Mouse (Mus musculus) forebrain, embryonic 14.5 days (tissue): Measurements from ENCODE around the gene Nrip1. TPM values are rescaled to one million over a fixed set of nuclear protein-coding genes. Genes with fewer than 3 reads are reported as not detected.

Experiments used
- ATAC-seq: fragments of 200-750 bp; cut with Nextera tagmentation; 2 replicates; pipeline ENCODE4 v1.8.0; 2017; ENCODE audit warnings: mild to moderate bottlenecking, moderate library complexity
- DNase-seq: peaks from one replicate; pipeline ENCODE4 v3.0.0-alpha.2; 2015; ENCODE audit warnings: low spot score
- H3K27ac ChIP-seq: fragments of 300-500 bp; sonication (generic); 2 replicates; pipeline ENCODE4 v1.5.1; 2014; ENCODE audit warnings: low read depth, mild to moderate bottlenecking, control low read depth, low read length, moderate library complexity
- H3K27me3 ChIP-seq: fragments of 300-500 bp; sonication (generic); replicated peaks from 2 replicates; pipeline ENCODE4 v1.6.1; 2014; ENCODE audit warnings: low read length, control low read depth, mixed read lengths; ENCODE audit not compliant: control insufficient read depth, insufficient read depth
- H3K36me3 ChIP-seq: fragments of 300-500 bp; sonication (generic); 2 replicates; pipeline ENCODE4 v1.6.1; 2014; ENCODE audit warnings: low read length, control low read depth; ENCODE audit not compliant: control insufficient read depth, insufficient read depth
- H3K4me1 ChIP-seq: fragments of 300-500 bp; sonication (generic); 2 replicates; pipeline ENCODE4 v1.6.1; 2014; ENCODE audit warnings: antibody characterized with exemption, low read length, control low read depth; ENCODE audit not compliant: control insufficient read depth, insufficient read depth
- H3K4me2 ChIP-seq: fragments of 300-500 bp; sonication (generic); 2 replicates; pipeline ENCODE4 v1.6.1; 2014; ENCODE audit warnings: mild to moderate bottlenecking, control low read depth, low read length
- H3K4me3 ChIP-seq: fragments of 300-500 bp; sonication (generic); 2 replicates; pipeline ENCODE4 v1.5.1; 2014; ENCODE audit warnings: low read depth, low read length, control low read depth
- H3K9ac ChIP-seq: fragments of 300-500 bp; sonication (generic); 2 replicates; pipeline ENCODE4 v1.6.1; 2014; ENCODE audit warnings: mild to moderate bottlenecking, low read length, control low read depth, moderate library complexity
- H3K9me3 ChIP-seq: fragments of 300-500 bp; sonication (generic); replicated peaks from 2 replicates; pipeline ENCODE4 v1.6.1; 2016; ENCODE audit warnings: low read length, control low read depth, mixed read lengths; ENCODE audit not compliant: control insufficient read depth
- WGBS: fragments of 180-500 bp; shearing (Covaris S2); extraction: QIAGEN DNeasy Blood & Tissue Kit; methylation state at CpG from one replicate; pipeline ENCODE4 v1.1.7; 2014; 5-methylcytosine and 5-hydroxymethylcytosine counted together
- polyA plus RNA-seq: library from polyadenylated mRNA; unstranded; fragments of >200 nt; fragmentation: Nextera tagmentation; extraction: Ambion mirVana; gene quantifications from 2 replicates; pipeline ENCODE4 v1.2.1, GENCODE M21; 2014

Nrip1 gene
- polyA plus RNA-seq: 16.5 and 24.0 TPM in 2 replicates

DNA sequence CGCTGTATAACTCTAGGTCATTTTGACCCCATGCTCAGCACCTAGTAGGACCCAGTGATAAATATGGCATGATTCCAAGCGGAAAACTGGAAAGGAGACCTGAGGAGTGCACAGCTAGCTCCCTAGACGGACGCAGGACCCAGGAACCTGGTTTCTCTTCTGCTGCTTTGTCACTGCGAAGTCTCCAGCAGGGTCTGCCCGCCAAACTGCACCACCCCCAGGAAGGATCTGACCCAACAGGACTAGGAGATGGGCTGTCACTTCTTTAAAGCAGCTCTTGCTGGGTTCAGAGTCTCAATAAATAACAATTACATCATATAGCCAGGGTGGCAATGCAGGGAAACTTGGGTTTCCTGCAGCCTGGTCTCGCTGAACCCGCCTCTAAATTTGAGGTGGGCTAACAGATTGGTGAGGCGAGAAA is at the start of gene Nrip1:
Nrip1 (minus strand) TSS at position 157 of the 421 bp plus-strand sequence.
- under 1% methylated on average over 9 of the region's 9 CpGs for WGBS

GRCm38 (mm10) chr16:76422531-76422930 is 48.9 kb upstream of the Nrip1 start:
- no peaks in the 10 kb centered on the region for H3K4me1 ChIP-seq
- H3K36me3 ChIP-seq: no peaks in the 10 kb centered on the region
- no peaks in the 10 kb centered on the region for H3K27me3 ChIP-seq
- no peaks in the 10 kb centered on the region for H3K9me3 ChIP-seq
- H3K4me2 ChIP-seq: no peak overlapping the region
- ATAC-seq: no peak
- H3K4me3 ChIP-seq: no peak overlapping the region
- no peak overlapping the region for H3K27ac ChIP-seq
- H3K9ac ChIP-seq: no peak overlapping the region
- DNase-seq: no peak
- 83% methylated on average over 1 of the region's 1 CpGs for WGBS

More for the DNA sequence above, at the start of gene Nrip1:
- Histone ChIP-seq H3K27me3 (no peaks in the 10 kb centered on the region), H3K36me3 (no peaks in the 10 kb centered on the region), H3K9me3 (no peaks in the 10 kb centered on the region), H3K4me3 (peak within 1 kb of the TSS; percentile 71), H3K27ac (peak within 1 kb of the TSS; percentile 96), H3K9ac (peak within 1 kb of the TSS; percentile 86), H3K4me2 (peak within 1 kb of the TSS; percentile 71), H3K4me1 (peaks cover 14% of the 10 kb centered on the region)
- DNase-seq (peak; percentile 66), ATAC-seq (peak; percentile 25)

DNA sequence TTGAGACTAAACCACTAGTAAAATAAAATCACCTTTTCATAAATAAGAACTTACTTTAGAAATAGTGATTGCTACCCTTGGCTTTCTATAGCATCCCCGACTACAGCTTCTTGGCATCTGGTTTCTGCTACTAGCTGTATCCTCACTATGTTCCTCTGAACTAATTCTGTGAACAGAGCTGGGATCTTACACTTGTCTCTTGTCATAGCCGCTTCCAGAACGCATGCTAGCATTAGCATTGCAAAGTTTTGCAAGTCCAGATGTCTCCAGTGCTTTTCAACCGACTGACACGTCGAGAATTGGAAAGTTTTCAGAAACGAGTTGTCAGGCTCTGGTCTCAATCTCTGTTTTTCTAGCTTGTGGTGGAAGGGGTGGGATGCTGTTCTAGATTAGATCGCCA is 46.2 kb upstream of the Nrip1 start:
- H3K4me2 ChIP-seq: no peak overlapping the region
- DNase-seq (peak; percentile 19), ATAC-seq (no peak)
- no peak overlapping the region for H3K4me3 ChIP-seq
- H3K4me1 ChIP-seq: no peaks in the 10 kb centered on the region
- H3K36me3 ChIP-seq: no peaks in the 10 kb centered on the region
- no peaks in the 10 kb centered on the region for H3K27me3 ChIP-seq
- WGBS: 79% methylated on average over 8 of the region's 8 CpGs
- no peaks in the 10 kb centered on the region for H3K9me3 ChIP-seq
- no peak overlapping the region for H3K27ac ChIP-seq
- H3K9ac ChIP-seq: no peak overlapping the region

GRCm38 (mm10) chr16:76416477-76416876 is 42.9 kb upstream of the Nrip1 start:
- Histone ChIP-seq H3K9me3 (no peaks in the 10 kb centered on the region), H3K27me3 (no peaks in the 10 kb centered on the region), H3K4me1 (no peaks in the 10 kb centered on the region), H3K36me3 (no peaks in the 10 kb centered on the region), H3K9ac (no peak overlapping the region), H3K4me3 (no peak overlapping the region), H3K27ac (no peak overlapping the region), H3K4me2 (no peak overlapping the region)
- WGBS: 94% methylated on average over 2 of the region's 2 CpGs
- ATAC-seq: no peak
- DNase-seq: no peak

- Histone ChIP-seq H3K9me3 (no peaks in the 10 kb centered on the region; the same call in 1 of the 2 replicates), H3K4me1 (no peaks in the 10 kb centered on the region), H3K27me3 (no peaks in the 10 kb centered on the region), H3K4me2 (no peak overlapping the region), H3K36me3 (no peaks in the 10 kb centered on the region), H3K4me3 (no peak overlapping the region), H3K9ac (no peak overlapping the region), H3K27ac (no peak overlapping the region)
- no peak for ATAC-seq
- no peak for DNase-seq
- 62% methylated on average over 5 of the region's 5 CpGs for WGBS
These were observed 42.4 kb upstream of the Nrip1 start for GRCm38 (mm10) chr16:76416060-76416438.

DNA sequence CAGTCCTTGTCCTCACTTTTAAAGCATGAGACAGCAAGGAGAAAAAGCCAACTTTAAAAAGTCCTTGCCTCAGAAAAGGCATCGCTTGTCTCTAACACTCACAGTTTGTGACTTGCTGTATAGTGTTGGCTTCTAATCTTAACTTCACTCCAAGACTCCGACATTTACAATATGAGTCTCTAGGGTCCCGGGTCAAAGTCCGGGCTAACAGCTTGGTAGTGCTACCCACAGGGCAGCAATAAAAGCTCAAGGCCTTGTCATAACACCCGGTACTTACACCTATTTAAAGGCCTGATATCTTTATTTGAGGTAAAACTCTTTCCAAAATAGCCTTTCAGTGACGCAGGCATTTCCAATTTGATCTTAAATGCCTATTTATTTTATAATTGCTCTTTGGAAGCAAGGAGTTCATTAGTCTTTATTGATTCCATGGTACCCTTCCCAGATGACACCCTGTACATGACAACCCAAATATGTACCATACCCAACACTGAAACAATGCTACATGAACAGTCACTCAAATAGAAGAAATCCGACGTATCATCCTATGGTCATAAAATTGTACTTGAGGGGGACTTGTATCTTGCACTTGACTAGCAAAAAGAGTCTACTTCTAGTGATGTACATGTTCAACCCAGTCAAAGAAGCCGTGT is 41.9 kb upstream of the Nrip1 start:
- Histone ChIP-seq H3K4me2 (no peak overlapping the region), H3K4me1 (no peaks in the 10 kb centered on the region), H3K9me3 (no peaks in the 10 kb centered on the region; the same call in 1 of the 2 replicates), H3K27me3 (no peaks in the 10 kb centered on the region), H3K27ac (no peak overlapping the region), H3K36me3 (no peaks in the 10 kb centered on the region), H3K4me3 (no peak overlapping the region), H3K9ac (no peak overlapping the region)
- ATAC-seq (no peak), DNase-seq (no peak)
- WGBS: 90% methylated on average over 9 of the region's 9 CpGs

- no peaks in the 10 kb centered on the region for H3K27me3 ChIP-seq
- H3K36me3 ChIP-seq: no peaks in the 10 kb centered on the region
- DNase-seq (peak; percentile 35), ATAC-seq (no peak)
- H3K4me2 ChIP-seq: no peak overlapping the region
- 27% methylated on average over 5 of the region's 5 CpGs for WGBS
- H3K27ac ChIP-seq: no peak overlapping the region
- H3K4me3 ChIP-seq: no peak overlapping the region
- H3K9ac ChIP-seq: no peak overlapping the region
- no peaks in the 10 kb centered on the region; the same call in 1 of the 2 replicates for H3K9me3 ChIP-seq
- no peaks in the 10 kb centered on the region for H3K4me1 ChIP-seq
These were observed 40.9 kb upstream of the Nrip1 start for GRCm38 (mm10) chr16:76414528-76414927.

- H3K4me2 ChIP-seq: no peak overlapping the region
These were observed 40.0 kb upstream of the Nrip1 start for GRCm38 (mm10) chr16:76413581-76413980.

GRCm38 (mm10) chr16:76409355-76409722 is 35.7 kb upstream of the Nrip1 start:
- no peak overlapping the region for H3K9ac ChIP-seq
- no peak overlapping the region for H3K4me2 ChIP-seq
- DNase-seq (no peak), ATAC-seq (no peak)
- H3K36me3 ChIP-seq: no peaks in the 10 kb centered on the region
- H3K27me3 ChIP-seq: no peaks in the 10 kb centered on the region
- H3K27ac ChIP-seq: no peak overlapping the region
- no peaks in the 10 kb centered on the region; the same call in 1 of the 2 replicates for H3K9me3 ChIP-seq
- 93% methylated on average over 1 of the region's 1 CpGs for WGBS
- H3K4me3 ChIP-seq: no peak overlapping the region
- no peaks in the 10 kb centered on the region for H3K4me1 ChIP-seq

More at GRCm38 (mm10) chr16:76413581-76413980, 40.0 kb upstream of the Nrip1 start:
- H3K27ac ChIP-seq: no peak overlapping the region
- ATAC-seq: no peak
- 96% methylated on average over 8 of the region's 8 CpGs for WGBS
- no peak overlapping the region for H3K4me3 ChIP-seq
- H3K4me1 ChIP-seq: no peaks in the 10 kb centered on the region
- H3K36me3 ChIP-seq: no peaks in the 10 kb centered on the region
- no peak for DNase-seq
- no peaks in the 10 kb centered on the region for H3K27me3 ChIP-seq
- no peak overlapping the region for H3K9ac ChIP-seq
- H3K9me3 ChIP-seq: no peaks in the 10 kb centered on the region; the same call in 1 of the 2 replicates
